Mouse (Mus musculus) neutrophil, adult 65 days (primary cell): ENCODE data around the gene Il9. TPM values are rescaled to one million over a fixed set of nuclear protein-coding genes. Genes with fewer than 3 reads are reported as not detected.

Experiments used
- total RNA-seq: library from RNA; stranded (reverse); gene quantifications from 2 replicates; pipeline ENCODE4 v1.2.4, GENCODE M21; 2023

The Il9 gene
- not detected in 2 replicates for total RNA-seq

DNA sequence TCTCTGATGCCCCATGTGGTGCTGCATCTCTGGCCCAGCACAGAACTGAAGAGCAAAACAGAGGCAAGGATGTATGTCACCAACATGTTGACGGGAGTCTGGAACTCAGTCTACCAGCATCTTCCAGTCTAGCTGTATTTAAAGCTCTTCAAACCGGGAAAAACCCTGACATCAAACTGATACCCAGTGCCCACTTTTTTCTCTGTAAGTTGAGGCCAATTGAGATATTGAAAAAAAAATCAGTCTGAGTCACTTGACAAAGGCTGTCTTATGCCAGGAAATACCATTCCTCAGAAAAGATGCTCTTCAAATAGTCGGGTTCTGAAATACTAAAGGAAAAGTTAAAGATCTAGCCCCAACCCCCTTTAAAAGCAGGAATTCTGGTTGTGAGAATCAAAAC lies at the start of gene Il9:
Il9 (minus strand) TSS at position 101 of the 400 bp plus-strand sequence.

DNA sequence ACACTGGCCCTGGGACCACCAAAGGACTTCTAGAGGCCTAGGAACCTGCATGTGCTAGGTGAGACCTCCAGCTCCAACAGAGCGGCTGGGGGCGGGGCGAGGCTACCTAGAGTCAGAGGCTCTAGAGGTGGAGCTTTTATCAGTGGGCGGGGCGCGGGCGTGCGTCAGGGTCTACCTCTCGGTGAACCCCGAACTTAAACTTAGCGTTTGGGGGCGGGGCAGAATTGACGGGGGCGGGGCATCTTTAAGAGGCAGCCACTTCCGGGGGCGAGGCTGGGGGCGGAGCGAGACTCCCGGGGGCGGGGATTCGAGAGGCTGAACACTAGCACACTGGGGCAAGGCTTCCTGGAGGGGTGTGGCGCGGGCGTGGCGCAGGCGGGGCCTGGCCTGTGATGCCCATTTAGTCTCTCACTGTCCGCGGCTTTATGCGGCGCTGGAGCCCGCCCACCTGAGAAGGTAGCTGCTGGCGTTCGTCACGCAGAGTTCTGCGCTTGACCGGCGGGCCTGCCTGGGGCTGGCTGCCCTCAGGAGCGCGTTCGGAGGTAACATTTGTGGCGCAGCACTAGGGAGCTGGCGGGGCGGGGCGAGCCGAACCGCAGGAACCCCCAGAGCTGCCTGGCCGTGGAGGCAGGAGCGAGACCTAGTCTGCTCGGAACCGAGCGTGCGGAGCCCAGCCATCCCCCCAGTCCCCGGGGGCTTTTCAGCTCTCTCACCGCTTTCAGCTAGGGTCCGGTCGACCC lies 40.2 kb upstream of the Il9 start, which contains the start of gene Fbxl21:
Fbxl21 (plus strand) TSS at position 392 of the 740 bp plus-strand sequence.

DNA sequence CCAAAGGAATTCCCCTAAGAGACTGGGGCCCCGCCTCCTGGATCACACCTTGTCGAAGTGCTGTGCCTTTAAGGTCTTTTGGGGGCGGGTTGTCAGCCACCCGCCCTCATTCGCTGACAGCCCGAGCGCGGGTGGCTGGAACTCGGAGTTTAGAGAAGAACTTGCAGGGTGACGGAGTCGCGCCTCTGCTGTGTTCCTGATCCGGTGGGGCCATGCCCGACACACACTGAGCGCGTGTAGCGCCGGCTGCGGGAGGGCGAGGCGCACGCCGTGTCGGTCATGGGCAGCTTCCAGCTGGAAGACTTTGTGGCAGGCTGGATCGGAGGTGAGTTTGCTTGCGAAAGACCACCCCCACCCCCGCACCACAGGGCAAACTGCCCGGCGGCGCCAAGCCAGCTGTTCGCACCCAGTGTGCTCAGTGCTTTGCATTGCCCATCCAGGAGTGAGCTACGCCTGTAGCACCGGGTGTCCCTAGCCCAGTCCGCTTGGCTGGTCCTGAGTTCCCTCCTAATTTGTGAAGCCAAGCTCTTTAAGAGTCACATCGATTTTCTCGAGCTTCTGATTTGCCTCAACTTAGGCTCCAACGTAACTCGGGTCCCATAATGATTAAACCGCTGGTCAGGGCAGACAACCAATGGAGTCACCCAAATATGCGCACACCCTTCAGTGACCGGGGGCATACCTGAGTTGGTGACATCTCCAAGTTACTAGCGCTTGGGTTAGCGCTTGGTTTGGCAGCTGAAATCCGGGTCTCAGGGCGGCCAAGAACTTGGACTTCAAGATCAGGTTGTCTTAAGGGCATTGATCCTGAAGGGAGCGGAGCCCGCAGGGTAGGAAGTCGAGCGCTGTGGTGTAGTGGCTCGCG lies 43.6 kb downstream of the Il9 start, which contains the start of gene Slc25a48:
Slc25a48 (plus strand) TSS at position 145 of the 865 bp plus-strand sequence.

Other genes with a start within 250 kb of the Il9 start
- gene Neurog1, start 230.1 kb downstream of the Il9 start, total RNA-seq: not detected in 2 replicates
- not detected in 2 replicates for gene Cxcl14, start 185.7 kb downstream of the Il9 start, total RNA-seq
- not detected in 2 replicates for gene Gm3045, start 55.7 kb downstream of the Il9 start, total RNA-seq
- not detected in 2 replicates for gene Slc25a48, start 43.9 kb downstream of the Il9 start, total RNA-seq
- 0.25 and 0.73 TPM in 2 replicates for gene Fbxl21, start 40.2 kb upstream of the Il9 start, total RNA-seq
- gene Lect2, start 66.3 kb upstream of the Il9 start, total RNA-seq: not detected in 2 replicates
- gene Tgfbi, start 127.3 kb upstream of the Il9 start, total RNA-seq: 382 and 386 TPM in 2 replicates
- 7.2 and 9.3 TPM in 2 replicates for gene Smad5, start 220.8 kb upstream of the Il9 start, total RNA-seq